Mouse (Mus musculus): ENCODE data around the gene Bcas2. TPM values are rescaled to one million over a fixed set of nuclear protein-coding genes. Genes with fewer than 3 reads are reported as not detected.
A peak's percentile ranks its signal among the peaks of the same experiment; 100 is the strongest.

Gene Bcas2
- 249 and 261 TPM in 2 replicates for polyA plus RNA-seq (2016; fragmentation: Nextera tagmentation; extraction: Ambion mirVana)

GRCm38 (mm10) chr3:103171505-103172267, at the start of gene Bcas2:
Gene Bcas2 (plus strand): TSS chr3:103171655.
- H3K9ac ChIP-seq (replicated peaks): peak within 1 kb of the TSS; percentile 85
- peaks cover 11% of the 10 kb centered on the region for H3K4me1 ChIP-seq (replicated peaks)
- ATAC-seq (ENCODE audit: insufficient number of reproducible peaks, insufficient read depth, low FRiP score, low TSS enrichment, low read depth): peak; percentile 93
- H3K9me3 ChIP-seq: no peaks in the 10 kb centered on the region
- WGBS: under 1% methylated on average over 56 of the region's 56 CpGs
- peak within 1 kb of the TSS; percentile 67 for H3K4me2 ChIP-seq
- H3K4me3 ChIP-seq (replicated peaks): peak within 1 kb of the TSS; percentile 83
- peaks cover 32% of the 10 kb centered on the region for H3K36me3 ChIP-seq
- no peaks in the 10 kb centered on the region for H3K27me3 ChIP-seq
- peak within 1 kb of the TSS; percentile 74 for H3K27ac ChIP-seq

- no peaks in the 10 kb centered on the region for H3K36me3 ChIP-seq
- H3K27me3 ChIP-seq: no peaks in the 10 kb centered on the region
- no peak overlapping the region for H3K9ac ChIP-seq (replicated peaks)
- no peak overlapping the region for H3K27ac ChIP-seq
- H3K4me1 ChIP-seq (replicated peaks): 0 out of 2 replicates have a peak, but pooled peaks cover 2% of the 10 kb centered on the region
- WGBS: 90% methylated on average over 3 of the region's 3 CpGs
- H3K4me3 ChIP-seq (replicated peaks): no peak overlapping the region
- no peaks in the 10 kb centered on the region for H3K9me3 ChIP-seq
- ATAC-seq (ENCODE audit: insufficient number of reproducible peaks, insufficient read depth, low FRiP score, low TSS enrichment, low read depth): no peak
- H3K4me2 ChIP-seq: no peak overlapping the region
Measured at GRCm38 (mm10) chr3:103123636-103124035, 47.8 kb upstream of the Bcas2 start.

GRCm38 (mm10) chr3:103126138-103126537, 45.3 kb upstream of the Bcas2 start:
- no peak overlapping the region for H3K4me3 ChIP-seq (replicated peaks)
- no peak for ATAC-seq (ENCODE audit: insufficient number of reproducible peaks, insufficient read depth, low FRiP score, low TSS enrichment, low read depth)

GRCm38 (mm10) chr3:103127177-103127576, 44.3 kb upstream of the Bcas2 start:
- no peak overlapping the region for H3K27ac ChIP-seq
- H3K9ac ChIP-seq (replicated peaks): no peak overlapping the region
- H3K9me3 ChIP-seq: no peaks in the 10 kb centered on the region
- H3K27me3 ChIP-seq: no peaks in the 10 kb centered on the region
- no peaks in the 10 kb centered on the region for H3K36me3 ChIP-seq
- 57% methylated on average over 2 of the region's 2 CpGs for WGBS
- no peak for ATAC-seq (ENCODE audit: insufficient number of reproducible peaks, insufficient read depth, low FRiP score, low TSS enrichment, low read depth)
- no peak overlapping the region for H3K4me2 ChIP-seq
- H3K4me1 ChIP-seq (replicated peaks): peaks cover 19% of the 10 kb centered on the region
- H3K4me3 ChIP-seq (replicated peaks): no peak overlapping the region

More at GRCm38 (mm10) chr3:103126138-103126537, 45.3 kb upstream of the Bcas2 start:
- H3K27me3 ChIP-seq: no peaks in the 10 kb centered on the region
- H3K4me2 ChIP-seq: no peak overlapping the region
- no peak overlapping the region for H3K9ac ChIP-seq (replicated peaks)
- WGBS: 92% methylated on average over 3 of the region's 3 CpGs
- H3K27ac ChIP-seq: no peak overlapping the region
- no peaks in the 10 kb centered on the region for H3K9me3 ChIP-seq
- H3K36me3 ChIP-seq: no peaks in the 10 kb centered on the region
- peaks cover 19% of the 10 kb centered on the region for H3K4me1 ChIP-seq (replicated peaks)

GRCm38 (mm10) chr3:103127721-103128120, 43.7 kb upstream of the Bcas2 start:
- H3K4me3 ChIP-seq (replicated peaks): no peak overlapping the region
- H3K4me2 ChIP-seq: no peak overlapping the region
- ATAC-seq (ENCODE audit: insufficient number of reproducible peaks, insufficient read depth, low FRiP score, low TSS enrichment, low read depth): no peak
- no peak overlapping the region for H3K9ac ChIP-seq (replicated peaks)
- H3K9me3 ChIP-seq: no peaks in the 10 kb centered on the region
- 73% methylated on average over 5 of the region's 5 CpGs for WGBS
- H3K27ac ChIP-seq: no peak overlapping the region
- H3K36me3 ChIP-seq: no peaks in the 10 kb centered on the region
- H3K4me1 ChIP-seq (replicated peaks): peaks cover 19% of the 10 kb centered on the region
- H3K27me3 ChIP-seq: no peaks in the 10 kb centered on the region

- Histone ChIP-seq H3K36me3 (no peaks in the 10 kb centered on the region), H3K4me3 (replicated peaks) (no peak overlapping the region), H3K4me1 (replicated peaks) (peaks cover 19% of the 10 kb centered on the region), H3K27me3 (no peaks in the 10 kb centered on the region), H3K4me2 (no peak overlapping the region), H3K27ac (no peak overlapping the region), H3K9ac (replicated peaks) (no peak overlapping the region), H3K9me3 (no peaks in the 10 kb centered on the region)
- no peak for ATAC-seq (ENCODE audit: insufficient number of reproducible peaks, insufficient read depth, low FRiP score, low TSS enrichment, low read depth)
- 46% methylated on average over 4 of the region's 4 CpGs for WGBS
Measured at GRCm38 (mm10) chr3:103128251-103128650, 43.2 kb upstream of the Bcas2 start.

GRCm38 (mm10) chr3:103129367-103130159, 41.9 kb upstream of the Bcas2 start:
- no peak; the same call in 1 of the 2 replicates for ATAC-seq (ENCODE audit: insufficient number of reproducible peaks, insufficient read depth, low FRiP score, low TSS enrichment, low read depth)
- H3K27ac ChIP-seq: peak overlapping the region; percentile 77

GRCm38 (mm10) chr3:103130236-103130751, 41.2 kb upstream of the Bcas2 start:
- H3K36me3 ChIP-seq: no peaks in the 10 kb centered on the region
- H3K4me1 ChIP-seq (replicated peaks): peaks cover 19% of the 10 kb centered on the region
- no peak overlapping the region for H3K4me3 ChIP-seq (replicated peaks)
- no peaks in the 10 kb centered on the region for H3K27me3 ChIP-seq
- no peak for ATAC-seq (ENCODE audit: insufficient number of reproducible peaks, insufficient read depth, low FRiP score, low TSS enrichment, low read depth)
- H3K4me2 ChIP-seq: peak overlapping the region; percentile 15; the same call in 1 of the 2 replicates
- no peaks in the 10 kb centered on the region for H3K9me3 ChIP-seq
- no peak overlapping the region; the same call in 1 of the 2 replicates for H3K9ac ChIP-seq (replicated peaks)
- H3K27ac ChIP-seq: peak overlapping the region; percentile 77
- WGBS: 39% methylated on average over 6 of the region's 6 CpGs

More at GRCm38 (mm10) chr3:103129367-103130159, 41.9 kb upstream of the Bcas2 start:
- Histone ChIP-seq H3K4me2 (0 out of 2 replicates have a peak overlapping the region, but pooled peaks have one; percentile 15), H3K9me3 (no peaks in the 10 kb centered on the region), H3K36me3 (no peaks in the 10 kb centered on the region), H3K27me3 (no peaks in the 10 kb centered on the region), H3K9ac (replicated peaks) (no peak overlapping the region; the same call in 1 of the 2 replicates), H3K4me3 (replicated peaks) (no peak overlapping the region), H3K4me1 (replicated peaks) (peaks cover 19% of the 10 kb centered on the region)
- WGBS: 78% methylated on average over 8 of the region's 8 CpGs

GRCm38 (mm10) chr3:103133098-103133497, 38.4 kb upstream of the Bcas2 start:
- Histone ChIP-seq H3K9ac (replicated peaks) (no peak overlapping the region), H3K4me2 (no peak overlapping the region), H3K27me3 (no peaks in the 10 kb centered on the region), H3K9me3 (no peaks in the 10 kb centered on the region), H3K36me3 (no peaks in the 10 kb centered on the region), H3K4me3 (replicated peaks) (no peak overlapping the region), H3K27ac (no peak overlapping the region), H3K4me1 (replicated peaks) (peaks cover 20% of the 10 kb centered on the region)
- WGBS: 91% methylated on average over 10 of the region's 10 CpGs
- no peak for ATAC-seq (ENCODE audit: insufficient number of reproducible peaks, insufficient read depth, low FRiP score, low TSS enrichment, low read depth)

GRCm38 (mm10) chr3:103136414-103137077, 34.9 kb upstream of the Bcas2 start:
- H3K36me3 ChIP-seq: peaks cover 6% of the 10 kb centered on the region
- H3K4me1 ChIP-seq (replicated peaks): peaks cover 12% of the 10 kb centered on the region; the same call in 1 of the 2 replicates
- peaks cover 5% of the 10 kb centered on the region; the same call in 1 of the 2 replicates for H3K9me3 ChIP-seq
- no peak overlapping the region for H3K9ac ChIP-seq (replicated peaks)
- no peak overlapping the region for H3K27ac ChIP-seq
- no peak overlapping the region for H3K4me3 ChIP-seq (replicated peaks)
- H3K4me2 ChIP-seq: no peak overlapping the region
- no peak for ATAC-seq (ENCODE audit: insufficient number of reproducible peaks, insufficient read depth, low FRiP score, low TSS enrichment, low read depth)
- H3K27me3 ChIP-seq: no peaks in the 10 kb centered on the region
- 62% methylated on average over 4 of the region's 4 CpGs for WGBS

Measured in limb, embryonic 12.5 days (tissue).